Mouse (Mus musculus): ENCODE measurements around the gene Ablim1.

The Ablim1 gene

GRCm38 (mm10) chr19:57052016-57052415, 262.7 kb downstream of the Ablim1 start:
- DNase-seq, result no peak

- no peak for DNase-seq
These were observed 265.1 kb downstream of the Ablim1 start for GRCm38 (mm10) chr19:57049592-57050090.

- DNase-seq, result no peak
These were observed 266.9 kb downstream of the Ablim1 start for GRCm38 (mm10) chr19:57047671-57048320.

GRCm38 (mm10) chr19:57039258-57039657, 275.5 kb downstream of the Ablim1 start:
- peak; percentile 28 for DNase-seq

GRCm38 (mm10) chr19:57036860-57037259, 277.9 kb downstream of the Ablim1 start:
- no peak for DNase-seq

GRCm38 (mm10) chr19:57031582-57031981, 283.1 kb downstream of the Ablim1 start:
- DNase-seq, result peak; percentile 69

GRCm38 (mm10) chr19:57029461-57029860, 285.3 kb downstream of the Ablim1 start:
- no peak for DNase-seq

- no peak for DNase-seq
These were observed 286.2 kb downstream of the Ablim1 start for GRCm38 (mm10) chr19:57028327-57029179.

- DNase-seq, result no peak
These were observed 288.2 kb downstream of the Ablim1 start for GRCm38 (mm10) chr19:57026501-57026900.

- DNase-seq, result no peak
These were observed 296.9 kb downstream of the Ablim1 start for GRCm38 (mm10) chr19:57017785-57018179.

- DNase-seq, result no peak
These were observed 297.5 kb downstream of the Ablim1 start for GRCm38 (mm10) chr19:57016995-57017784.

- DNase-seq, result no peak
These were observed 299.9 kb downstream of the Ablim1 start for GRCm38 (mm10) chr19:57014808-57015207.

- DNase-seq, result no peak
These were observed 301.4 kb downstream of the Ablim1 start for GRCm38 (mm10) chr19:57013271-57013677.

GRCm38 (mm10) chr19:57012068-57012467, 302.7 kb downstream of the Ablim1 start:
- DNase-seq, result no peak

- DNase-seq, result no peak
These were observed 304.7 kb downstream of the Ablim1 start for GRCm38 (mm10) chr19:57010064-57010463.

- DNase-seq, result no peak
These were observed 305.1 kb downstream of the Ablim1 start for GRCm38 (mm10) chr19:57009653-57010052.

- peak; percentile 11 for DNase-seq
These were observed 306.7 kb downstream of the Ablim1 start, which contains the start of gene Afap1l2 for GRCm38 (mm10) chr19:57007781-57008710. Afap1l2 (minus strand) TSS chr19:57008228.

GRCm38 (mm10) chr19:57007291-57007690, 307.4 kb downstream of the Ablim1 start:
- DNase-seq, result no peak

- DNase-seq, result no peak
These were observed 307.9 kb downstream of the Ablim1 start for GRCm38 (mm10) chr19:57006841-57007240.

GRCm38 (mm10) chr19:57005062-57005461, 309.7 kb downstream of the Ablim1 start:
- no peak for DNase-seq

GRCm38 (mm10) chr19:57003460-57003810, 311.3 kb downstream of the Ablim1 start:
- no peak for DNase-seq

Measured in thymus, postnatal 14 days (tissue).